Mouse (Mus musculus): ENCODE results near the gene Fer. TPM values are rescaled to one million over a fixed set of nuclear protein-coding genes. Genes with fewer than 3 reads are reported as not detected.
"Not testable (repeated sequence)": the region's sequence is repeated elsewhere in the genome, so short reads cannot be mapped to it uniquely, and the experiment has no call there.

Fer gene
- polyA plus RNA-seq, 1 experiment from 2014 or later, result 18.6 TPM

- WGBS, result 76% methylated on average over 1 of the region's 1 CpGs
- TF ChIP-seq EP300 (IDR thresholded peaks at IDR 0.05) (no peak), CTCF (IDR thresholded peaks at IDR 0.05) (no peak)
- Histone ChIP-seq H3K4me2 (replicated peaks; ENCODE audit: low read depth, low read length) (no peak overlapping the region), H3K9ac (replicated peaks; ENCODE audit: low read depth) (no peak overlapping the region), H3K4me3 (ENCODE audit: low read depth, low read length) (no peak overlapping the region), H3K9me3 (ENCODE audit: low read length) (no peaks in the 10 kb centered on the region), H3K27me3 (replicated peaks; ENCODE audit: insufficient read depth, low read length) (no peaks in the 10 kb centered on the region), H3K36me3 (ENCODE audit: insufficient read depth, low read length) (no peaks in the 10 kb centered on the region), H3K27ac (ENCODE audit: low read length) (no peak overlapping the region), H3K4me1 (ENCODE audit: insufficient read depth, low read depth, low read length) (no peaks in the 10 kb centered on the region)
- ATAC-seq, result no peak
- no peak for DNase-seq (ENCODE audit: low spot score)
Observed at GRCm38 (mm10) chr17:63842226-63842625, 20.6 kb upstream of the Fer start.

- H3K9me3 ChIP-seq (ENCODE audit: low read length), result no peaks in the 10 kb centered on the region
- WGBS, result 70% methylated on average over 5 of the region's 5 CpGs
- H3K9ac ChIP-seq (replicated peaks; ENCODE audit: low read depth), result no peak overlapping the region
- no peaks in the 10 kb centered on the region for H3K27me3 ChIP-seq (replicated peaks; ENCODE audit: insufficient read depth, low read length)
- H3K4me2 ChIP-seq (replicated peaks; ENCODE audit: low read depth, low read length), result no peak overlapping the region
- no peak overlapping the region for H3K4me3 ChIP-seq (ENCODE audit: low read depth, low read length)
- H3K36me3 ChIP-seq (ENCODE audit: insufficient read depth, low read length), result no peaks in the 10 kb centered on the region
- H3K4me1 ChIP-seq (ENCODE audit: insufficient read depth, low read depth, low read length), result no peaks in the 10 kb centered on the region; the same call in 1 of the 2 replicates
- DNase-seq (ENCODE audit: low spot score) (no peak), ATAC-seq (no peak)
- H3K27ac ChIP-seq (ENCODE audit: low read length), result no peak overlapping the region
- TF ChIP-seq CTCF (IDR thresholded peaks at IDR 0.05), result no peak
Observed at GRCm38 (mm10) chr17:63844936-63845335, 17.9 kb upstream of the Fer start.

- H3K4me3 ChIP-seq (ENCODE audit: low read depth, low read length); H3K4me1 ChIP-seq (ENCODE audit: insufficient read depth, low read depth, low read length); H3K36me3 ChIP-seq (ENCODE audit: insufficient read depth, low read length); H3K27ac ChIP-seq (ENCODE audit: low read length); H3K9ac ChIP-seq (replicated peaks; ENCODE audit: low read depth); H3K4me2 ChIP-seq (replicated peaks; ENCODE audit: low read depth, low read length); DNase-seq (ENCODE audit: low spot score); H3K27me3 ChIP-seq (replicated peaks; ENCODE audit: insufficient read depth, low read length); ATAC-seq; H3K9me3 ChIP-seq (ENCODE audit: low read length): not testable (repeated sequence)
- WGBS, result 91% methylated on average over 3 of the region's 3 CpGs
Observed at GRCm38 (mm10) chr17:63845766-63846165, 17.1 kb upstream of the Fer start.

- Histone ChIP-seq H3K36me3 (ENCODE audit: insufficient read depth, low read length) (no peaks in the 10 kb centered on the region), H3K4me2 (replicated peaks; ENCODE audit: low read depth, low read length) (peak overlapping the region; percentile 62), H3K27me3 (replicated peaks; ENCODE audit: insufficient read depth, low read length) (no peaks in the 10 kb centered on the region), H3K9me3 (ENCODE audit: low read length) (no peaks in the 10 kb centered on the region), H3K4me1 (ENCODE audit: insufficient read depth, low read depth, low read length) (no peaks in the 10 kb centered on the region; the same call in 1 of the 2 replicates), H3K4me3 (ENCODE audit: low read depth, low read length) (peak overlapping the region; percentile 56), H3K27ac (ENCODE audit: low read length) (no peak overlapping the region), H3K9ac (replicated peaks; ENCODE audit: low read depth) (peak overlapping the region; percentile 45)
- ATAC-seq (no peak), DNase-seq (ENCODE audit: low spot score) (no peak)
- 2% methylated on average over 6 of the region's 6 CpGs for WGBS
- TF ChIP-seq CTCF (IDR thresholded peaks at IDR 0.05), result no peak
- TF ChIP-seq EP300 (IDR thresholded peaks at IDR 0.05), result no peak
Observed at GRCm38 (mm10) chr17:63849151-63849550, 13.7 kb upstream of the Fer start.

- H3K27ac ChIP-seq (ENCODE audit: low read length), result no peak overlapping the region
- peak overlapping the region; percentile 62 for H3K4me2 ChIP-seq (replicated peaks; ENCODE audit: low read depth, low read length)
- WGBS, result under 1% methylated on average over 22 of the region's 22 CpGs
- ATAC-seq, result peak; percentile 100
- no peaks in the 10 kb centered on the region for H3K36me3 ChIP-seq (ENCODE audit: insufficient read depth, low read length)
- peak; percentile 85 for DNase-seq (ENCODE audit: low spot score)
- H3K9me3 ChIP-seq (ENCODE audit: low read length), result no peaks in the 10 kb centered on the region
- peak overlapping the region; percentile 56 for H3K4me3 ChIP-seq (ENCODE audit: low read depth, low read length)
- no peaks in the 10 kb centered on the region; the same call in 1 of the 2 replicates for H3K4me1 ChIP-seq (ENCODE audit: insufficient read depth, low read depth, low read length)
- H3K9ac ChIP-seq (replicated peaks; ENCODE audit: low read depth), result peak overlapping the region; percentile 45
- TF ChIP-seq CTCF (IDR thresholded peaks at IDR 0.05) (no peak), EP300 (IDR thresholded peaks at IDR 0.05) (no peak)
- no peaks in the 10 kb centered on the region for H3K27me3 ChIP-seq (replicated peaks; ENCODE audit: insufficient read depth, low read length)
Observed at GRCm38 (mm10) chr17:63849566-63849965, 13.3 kb upstream of the Fer start.

- H3K4me2 ChIP-seq (replicated peaks; ENCODE audit: low read depth, low read length), result peak overlapping the region; percentile 62; the same call in 1 of the 2 replicates
- ATAC-seq (no peak), DNase-seq (ENCODE audit: low spot score) (no peak)
- no peaks in the 10 kb centered on the region for H3K36me3 ChIP-seq (ENCODE audit: insufficient read depth, low read length)
- WGBS, result 86% methylated on average over 9 of the region's 9 CpGs
- no peak overlapping the region for H3K27ac ChIP-seq (ENCODE audit: low read length)
- no peaks in the 10 kb centered on the region for H3K27me3 ChIP-seq (replicated peaks; ENCODE audit: insufficient read depth, low read length)
- no peaks in the 10 kb centered on the region for H3K9me3 ChIP-seq (ENCODE audit: low read length)
- TF ChIP-seq EP300 (IDR thresholded peaks at IDR 0.05), result no peak
- no peak for TF ChIP-seq CTCF (IDR thresholded peaks at IDR 0.05)
- no peaks in the 10 kb centered on the region; the same call in 1 of the 2 replicates for H3K4me1 ChIP-seq (ENCODE audit: insufficient read depth, low read depth, low read length)
- H3K4me3 ChIP-seq (ENCODE audit: low read depth, low read length), result no peak overlapping the region
- no peak overlapping the region for H3K9ac ChIP-seq (replicated peaks; ENCODE audit: low read depth)
Observed at GRCm38 (mm10) chr17:63850016-63850415, 12.8 kb upstream of the Fer start.

GRCm38 (mm10) chr17:63857023-63857544 is 5.8 kb upstream of the Fer start:
- no peak overlapping the region for H3K27ac ChIP-seq (ENCODE audit: low read length)
- WGBS, result 88% methylated on average over 7 of the region's 7 CpGs
- H3K36me3 ChIP-seq (ENCODE audit: insufficient read depth, low read length), result no peaks in the 10 kb centered on the region
- H3K4me2 ChIP-seq (replicated peaks; ENCODE audit: low read depth, low read length), result no peak overlapping the region
- TF ChIP-seq EP300 (IDR thresholded peaks at IDR 0.05) (no peak), CTCF (IDR thresholded peaks at IDR 0.05) (no peak)
- no peaks in the 10 kb centered on the region for H3K9me3 ChIP-seq (ENCODE audit: low read length)
- H3K4me1 ChIP-seq (ENCODE audit: insufficient read depth, low read depth, low read length), result no peaks in the 10 kb centered on the region
- no peak overlapping the region for H3K9ac ChIP-seq (replicated peaks; ENCODE audit: low read depth)
- no peak overlapping the region for H3K4me3 ChIP-seq (ENCODE audit: low read depth, low read length)
- ATAC-seq (no peak), DNase-seq (ENCODE audit: low spot score) (no peak)
- no peaks in the 10 kb centered on the region for H3K27me3 ChIP-seq (replicated peaks; ENCODE audit: insufficient read depth, low read length)

Measured in lung, postnatal 0 days (tissue).